Mouse (Mus musculus): ENCODE data around the gene Zbtb24. TPM values are rescaled to one million over a fixed set of nuclear protein-coding genes. Genes with fewer than 3 reads are reported as not detected.

Gene Zbtb24
- polyA plus RNA-seq, 1 experiment from 2014 or later, result 19.4 TPM

- WGBS, result 25% methylated on average over 4 of the region's 4 CpGs
- H3K4me1 ChIP-seq, result no peaks in the 10 kb centered on the region
- no peak overlapping the region for H3K4me2 ChIP-seq (replicated peaks)
- no peak overlapping the region for H3K4me3 ChIP-seq (replicated peaks)
- no peaks in the 10 kb centered on the region for H3K27me3 ChIP-seq
- H3K9ac ChIP-seq, result no peak overlapping the region
- H3K9me3 ChIP-seq (replicated peaks), result no peaks in the 10 kb centered on the region
- no peak for ATAC-seq (ENCODE audit: insufficient number of reproducible peaks, low FRiP score, low TSS enrichment, low read depth)
- H3K27ac ChIP-seq (replicated peaks), result no peak overlapping the region
- H3K36me3 ChIP-seq, result no peaks in the 10 kb centered on the region
Observed at GRCm38 (mm10) chr10:41434624-41435023, 15.6 kb upstream of the Zbtb24 start.

DNA sequence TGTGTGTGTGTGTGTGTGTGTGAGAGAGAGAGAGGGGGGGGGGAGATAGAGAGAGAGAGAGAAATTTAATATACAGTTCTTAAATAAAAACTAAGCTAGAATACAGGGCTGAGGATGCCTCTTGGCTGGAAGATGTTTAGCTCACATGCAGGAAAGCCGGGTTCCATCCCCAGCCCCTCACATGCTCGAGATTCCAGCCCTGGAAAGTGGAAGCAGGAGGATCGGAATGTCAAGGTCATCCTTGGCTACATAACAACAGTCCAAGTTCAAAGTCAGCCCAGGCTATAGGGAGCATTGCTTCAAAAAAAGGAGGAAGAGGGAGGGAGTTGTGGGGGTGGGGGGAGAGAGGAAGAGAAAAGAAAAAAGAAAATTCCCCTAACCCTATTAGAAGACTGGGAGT lies 15.0 kb upstream of the Zbtb24 start:
- H3K9me3 ChIP-seq (replicated peaks), result no peaks in the 10 kb centered on the region
- no peaks in the 10 kb centered on the region for H3K27me3 ChIP-seq
- H3K9ac ChIP-seq, result no peak overlapping the region
- no peak for ATAC-seq (ENCODE audit: insufficient number of reproducible peaks, low FRiP score, low TSS enrichment, low read depth)
- WGBS, result 30% methylated on average over 3 of the region's 3 CpGs
- H3K27ac ChIP-seq (replicated peaks), result no peak overlapping the region
- H3K4me2 ChIP-seq (replicated peaks), result no peak overlapping the region
- no peak overlapping the region for H3K4me3 ChIP-seq (replicated peaks)
- no peaks in the 10 kb centered on the region for H3K36me3 ChIP-seq
- H3K4me1 ChIP-seq, result no peaks in the 10 kb centered on the region

GRCm38 (mm10) chr10:41448216-41448615 lies 2.0 kb upstream of the Zbtb24 start:
- Histone ChIP-seq H3K27me3 (no peaks in the 10 kb centered on the region), H3K4me1 (peaks cover 11% of the 10 kb centered on the region), H3K4me3 (replicated peaks) (no peak overlapping the region), H3K36me3 (peaks cover 11% of the 10 kb centered on the region), H3K27ac (replicated peaks) (no peak overlapping the region), H3K4me2 (replicated peaks) (no peak overlapping the region), H3K9ac (no peak overlapping the region), H3K9me3 (replicated peaks) (no peaks in the 10 kb centered on the region)
- WGBS, result 88% methylated on average over 1 of the region's 1 CpGs
- no peak for ATAC-seq (ENCODE audit: insufficient number of reproducible peaks, low FRiP score, low TSS enrichment, low read depth)

DNA sequence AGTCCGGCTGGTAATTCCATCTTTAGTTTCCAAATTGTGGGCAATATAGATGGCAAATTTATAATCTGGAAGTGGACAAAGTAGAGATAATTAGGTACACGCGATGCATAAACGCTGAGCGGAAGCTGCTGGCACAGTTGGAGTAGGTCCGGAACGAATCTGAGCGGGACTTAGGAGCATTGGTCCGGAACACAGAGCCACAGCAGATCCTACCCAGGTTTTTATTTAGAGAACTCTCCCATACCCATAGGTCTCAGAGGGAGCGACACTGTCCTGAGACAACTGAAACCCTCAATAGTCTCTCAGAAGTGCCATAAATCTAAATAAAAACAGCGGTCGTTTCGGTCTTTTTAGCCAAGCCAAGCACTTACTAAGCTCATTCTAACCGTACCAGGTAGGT lies 499 bp upstream of the Zbtb24 start:
- ATAC-seq (ENCODE audit: insufficient number of reproducible peaks, low FRiP score, low TSS enrichment, low read depth), result peak; percentile 41; the same call in 1 of the 2 replicates
- H3K27me3 ChIP-seq, result no peaks in the 10 kb centered on the region
- H3K9ac ChIP-seq, result peak overlapping the region; percentile 86; the same call in 1 of the 2 replicates
- H3K27ac ChIP-seq (replicated peaks), result peak overlapping the region; percentile 84
- peak overlapping the region; percentile 94 for H3K4me3 ChIP-seq (replicated peaks)
- peaks cover 11% of the 10 kb centered on the region for H3K4me1 ChIP-seq
- H3K36me3 ChIP-seq, result peaks cover 11% of the 10 kb centered on the region
- 12% methylated on average over 14 of the region's 14 CpGs for WGBS
- peak overlapping the region; percentile 77 for H3K4me2 ChIP-seq (replicated peaks)
- no peaks in the 10 kb centered on the region for H3K9me3 ChIP-seq (replicated peaks)

DNA sequence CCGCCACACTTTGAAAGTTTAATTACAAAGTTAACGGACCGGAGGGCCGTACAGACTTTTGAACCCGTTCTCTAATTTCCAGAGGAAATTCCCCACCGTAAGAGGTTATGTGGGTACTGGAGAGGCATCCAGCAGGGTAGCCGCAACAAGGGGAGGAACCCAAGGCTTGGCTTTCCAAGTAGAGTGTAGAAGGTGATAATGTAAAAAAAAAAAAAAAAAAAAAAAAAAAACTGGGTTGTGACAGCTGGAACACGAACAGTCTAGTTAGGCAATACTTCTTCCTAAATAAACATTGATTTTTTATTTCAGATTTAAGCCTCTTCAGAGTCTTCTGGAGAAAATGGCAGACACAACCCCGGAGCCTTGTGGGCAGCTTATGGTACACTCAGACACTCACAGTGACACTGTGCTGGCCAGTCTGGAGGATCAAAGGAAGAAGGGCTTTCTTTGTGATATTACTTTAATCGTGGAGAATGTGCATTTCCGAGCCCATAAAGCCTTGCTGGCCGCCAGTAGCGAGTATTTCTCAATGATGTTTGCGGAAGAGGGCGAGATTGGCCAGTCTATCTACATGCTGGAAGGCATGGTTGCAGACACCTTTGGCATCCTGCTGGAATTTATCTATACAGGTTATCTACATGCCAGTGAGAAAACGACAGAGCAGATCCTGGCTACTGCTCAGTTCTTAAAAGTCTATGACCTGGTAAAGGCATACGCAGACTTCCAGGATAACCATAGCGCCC lies 768 bp downstream of the Zbtb24 start:
- ATAC-seq (ENCODE audit: insufficient number of reproducible peaks, low FRiP score, low TSS enrichment, low read depth), result no peak

GRCm38 (mm10) chr10:41451656-41452055 lies 1.5 kb downstream of the Zbtb24 start:
- Histone ChIP-seq H3K4me2 (replicated peaks) (no peak overlapping the region), H3K4me3 (replicated peaks) (no peak overlapping the region), H3K9me3 (replicated peaks) (no peaks in the 10 kb centered on the region), H3K36me3 (peaks cover 30% of the 10 kb centered on the region), H3K27ac (replicated peaks) (no peak overlapping the region), H3K4me1 (peaks cover 11% of the 10 kb centered on the region), H3K9ac (no peak overlapping the region), H3K27me3 (no peaks in the 10 kb centered on the region)
- 93% methylated on average over 9 of the region's 9 CpGs for WGBS
- no peak for ATAC-seq (ENCODE audit: insufficient number of reproducible peaks, low FRiP score, low TSS enrichment, low read depth)

More for the DNA sequence above, 768 bp downstream of the Zbtb24 start:
- no peaks in the 10 kb centered on the region for H3K27me3 ChIP-seq
- H3K27ac ChIP-seq (replicated peaks), result peak overlapping the region; percentile 35
- peaks cover 22% of the 10 kb centered on the region for H3K36me3 ChIP-seq
- WGBS, result 52% methylated on average over 18 of the region's 18 CpGs
- H3K4me3 ChIP-seq (replicated peaks), result peak overlapping the region; percentile 94
- H3K9ac ChIP-seq, result peak overlapping the region; percentile 86
- peak overlapping the region; percentile 77 for H3K4me2 ChIP-seq (replicated peaks)
- no peaks in the 10 kb centered on the region for H3K9me3 ChIP-seq (replicated peaks)
- H3K4me1 ChIP-seq, result peaks cover 11% of the 10 kb centered on the region

DNA sequence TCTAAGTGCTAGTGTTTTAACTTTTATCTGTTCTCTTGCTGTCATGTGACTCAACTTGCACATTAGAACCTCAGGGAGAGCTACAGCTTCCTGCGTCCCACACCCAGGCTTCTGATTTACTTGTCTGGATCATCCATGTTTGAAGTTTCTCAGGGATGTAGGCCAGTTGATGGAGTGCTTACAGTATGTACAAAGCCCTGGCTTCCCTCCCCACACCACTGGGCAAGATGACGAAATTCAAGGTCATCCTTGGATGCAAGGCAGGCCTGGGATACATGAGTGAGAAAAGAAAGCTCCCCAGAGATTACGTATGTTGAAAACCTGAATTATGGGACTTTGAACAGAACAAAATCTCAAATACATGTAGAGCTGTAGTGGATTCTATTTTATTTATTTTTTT lies 2.6 kb downstream of the Zbtb24 start:
- 90% methylated on average over 3 of the region's 3 CpGs for WGBS
- ATAC-seq (ENCODE audit: insufficient number of reproducible peaks, low FRiP score, low TSS enrichment, low read depth), result no peak

GRCm38 (mm10) chr10:41459990-41460389 lies 9.8 kb downstream of the Zbtb24 start:
- H3K4me2 ChIP-seq (replicated peaks), result no peak overlapping the region
- H3K27ac ChIP-seq (replicated peaks), result no peak overlapping the region
- H3K9me3 ChIP-seq (replicated peaks), result no peaks in the 10 kb centered on the region
- 83% methylated on average over 4 of the region's 4 CpGs for WGBS
- peaks cover 65% of the 10 kb centered on the region for H3K36me3 ChIP-seq
- no peaks in the 10 kb centered on the region for H3K4me1 ChIP-seq
- H3K9ac ChIP-seq, result no peak overlapping the region
- ATAC-seq (ENCODE audit: insufficient number of reproducible peaks, low FRiP score, low TSS enrichment, low read depth), result no peak
- no peak overlapping the region for H3K4me3 ChIP-seq (replicated peaks)
- no peaks in the 10 kb centered on the region for H3K27me3 ChIP-seq

More for the DNA sequence above, 2.6 kb downstream of the Zbtb24 start:
- Histone ChIP-seq H3K36me3 (peaks cover 31% of the 10 kb centered on the region), H3K4me1 (peaks cover 11% of the 10 kb centered on the region), H3K4me2 (replicated peaks) (no peak overlapping the region), H3K27ac (replicated peaks) (no peak overlapping the region), H3K9me3 (replicated peaks) (no peaks in the 10 kb centered on the region), H3K27me3 (no peaks in the 10 kb centered on the region), H3K9ac (no peak overlapping the region), H3K4me3 (replicated peaks) (no peak overlapping the region)

DNA sequence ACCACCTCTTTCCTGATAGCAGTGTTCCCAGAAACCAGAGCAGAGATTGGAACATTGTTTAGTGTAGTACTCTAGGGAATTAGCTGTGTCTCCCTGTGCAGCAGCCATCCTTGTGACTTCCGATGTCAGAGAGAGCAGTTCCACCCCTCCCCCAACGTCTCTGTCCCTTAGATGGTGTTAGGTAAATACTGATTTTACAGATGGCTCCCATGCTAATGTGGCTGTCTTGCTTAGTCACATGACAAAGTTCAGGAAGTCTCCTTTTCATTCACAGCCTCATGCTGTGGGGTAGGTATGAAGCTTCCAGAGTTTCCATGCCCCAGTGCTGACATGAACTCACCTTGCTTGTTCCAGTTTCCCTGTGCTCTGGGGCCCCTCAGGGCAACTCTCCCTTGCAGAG lies 10.3 kb downstream of the Zbtb24 start:
- Histone ChIP-seq H3K9ac (no peak overlapping the region), H3K36me3 (peaks cover 63% of the 10 kb centered on the region)
- ATAC-seq (ENCODE audit: insufficient number of reproducible peaks, low FRiP score, low TSS enrichment, low read depth), result no peak

GRCm38 (mm10) chr10:41461057-41461722 lies 11.0 kb downstream of the Zbtb24 start:
- no peak overlapping the region for H3K4me3 ChIP-seq (replicated peaks)
- H3K4me1 ChIP-seq, result no peaks in the 10 kb centered on the region
- WGBS, result 90% methylated on average over 3 of the region's 3 CpGs
- H3K36me3 ChIP-seq, result peaks cover 56% of the 10 kb centered on the region
- no peak overlapping the region for H3K4me2 ChIP-seq (replicated peaks)
- H3K9me3 ChIP-seq (replicated peaks), result no peaks in the 10 kb centered on the region
- H3K27ac ChIP-seq (replicated peaks), result no peak overlapping the region
- no peaks in the 10 kb centered on the region for H3K27me3 ChIP-seq
- no peak for ATAC-seq (ENCODE audit: insufficient number of reproducible peaks, low FRiP score, low TSS enrichment, low read depth)
- H3K9ac ChIP-seq, result no peak overlapping the region

More for the DNA sequence above, 10.3 kb downstream of the Zbtb24 start:
- Histone ChIP-seq H3K4me2 (replicated peaks) (no peak overlapping the region), H3K27me3 (no peaks in the 10 kb centered on the region), H3K4me3 (replicated peaks) (no peak overlapping the region), H3K9me3 (replicated peaks) (no peaks in the 10 kb centered on the region), H3K4me1 (no peaks in the 10 kb centered on the region), H3K27ac (replicated peaks) (no peak overlapping the region)
- 17% methylated on average over 2 of the region's 2 CpGs for WGBS

DNA sequence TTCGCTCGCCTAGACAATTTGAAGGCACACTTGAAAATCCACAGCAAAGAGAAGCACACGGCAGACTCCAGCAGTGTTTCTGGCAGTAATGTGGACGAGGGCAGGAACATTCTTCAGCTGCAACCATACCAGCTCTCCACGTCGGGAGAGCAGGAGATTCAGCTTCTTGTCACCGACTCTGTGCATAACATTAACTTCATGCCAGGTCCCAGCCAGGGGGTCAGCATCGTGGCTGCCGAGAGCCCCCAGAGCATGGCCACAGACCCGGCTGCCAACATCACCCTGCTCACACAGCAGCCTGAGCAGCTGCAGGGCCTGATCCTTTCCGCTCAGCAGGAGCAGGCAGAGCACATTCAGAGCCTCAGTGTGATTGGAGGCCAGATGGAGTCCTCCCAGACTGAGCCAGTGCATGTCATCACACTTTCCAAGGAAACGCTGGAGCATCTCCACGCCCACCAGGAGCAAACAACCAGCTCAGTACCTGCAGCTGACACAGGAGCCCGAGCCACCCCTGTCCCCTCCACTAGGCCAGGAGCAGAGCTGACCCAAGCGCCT lies 14.3 kb downstream of the Zbtb24 start:
- H3K27me3 ChIP-seq, result no peaks in the 10 kb centered on the region
- WGBS, result 59% methylated on average over 15 of the region's 15 CpGs
- H3K4me1 ChIP-seq, result no peaks in the 10 kb centered on the region
- no peak overlapping the region for H3K9ac ChIP-seq
- H3K36me3 ChIP-seq, result peaks cover 43% of the 10 kb centered on the region
- no peak overlapping the region for H3K27ac ChIP-seq (replicated peaks)
- ATAC-seq (ENCODE audit: insufficient number of reproducible peaks, low FRiP score, low TSS enrichment, low read depth), result no peak
- no peak overlapping the region for H3K4me2 ChIP-seq (replicated peaks)
- H3K4me3 ChIP-seq (replicated peaks), result no peak overlapping the region
- H3K9me3 ChIP-seq (replicated peaks), result no peaks in the 10 kb centered on the region
